Mouse (Mus musculus) midbrain, embryonic 11.5 days (tissue): Measurements from ENCODE around the gene Aifm2. TPM values are rescaled to one million over a fixed set of nuclear protein-coding genes. Genes with fewer than 3 reads are reported as not detected.
A peak's percentile ranks its signal among the peaks of the same experiment; 100 is the strongest.

Experiments
- ATAC-seq: fragments of 200-750 bp; cut with Nextera tagmentation; 2 replicates; pipeline ENCODE4 v1.8.0; 2017; ENCODE audit warnings: moderate TSS enrichment, moderate library complexity; ENCODE audit not compliant: low FRiP score
- DNase-seq: peaks from one replicate; pipeline ENCODE4 v3.0.0; 2015; ENCODE audit warnings: low spot score; ENCODE audit errors: missing footprints
- H3K27ac ChIP-seq: fragments of 300-500 bp; sonication (generic); 2 replicates; pipeline ENCODE4 v1.5.1; 2014; ENCODE audit warnings: low read depth, low read length
- H3K27me3 ChIP-seq: fragments of 300-500 bp; sonication (generic); 2 replicates; pipeline ENCODE4 v1.6.1; 2014; ENCODE audit warnings: mild to moderate bottlenecking, low read length, moderate library complexity, mixed read lengths; ENCODE audit not compliant: control insufficient read depth, insufficient read depth
- H3K36me3 ChIP-seq: fragments of 300-500 bp; sonication (generic); 2 replicates; pipeline ENCODE4 v1.6.1; 2014; ENCODE audit warnings: mild to moderate bottlenecking, low read length, moderate library complexity, mixed read lengths; ENCODE audit not compliant: control insufficient read depth, insufficient read depth
- H3K4me1 ChIP-seq: fragments of 300-500 bp; sonication (generic); 2 replicates; pipeline ENCODE4 v1.6.1; 2014; ENCODE audit warnings: low read length; ENCODE audit not compliant: control insufficient read depth, insufficient read depth
- H3K4me2 ChIP-seq: fragments of 300-500 bp; sonication (generic); 2 replicates; pipeline ENCODE4 v1.6.1; 2014; ENCODE audit warnings: mild to moderate bottlenecking, moderate library complexity
- H3K4me3 ChIP-seq: fragments of 300-500 bp; sonication (generic); 2 replicates; pipeline ENCODE4 v1.5.1; 2014; ENCODE audit warnings: low read depth, low read length
- H3K9ac ChIP-seq: fragments of 300-500 bp; sonication (generic); 2 replicates; pipeline ENCODE4 v1.6.1; 2014; ENCODE audit warnings: low read length
- H3K9me3 ChIP-seq: fragments of 300-500 bp; sonication (generic); 2 replicates; pipeline ENCODE4 v1.6.1; 2016; ENCODE audit warnings: low read length; ENCODE audit not compliant: control insufficient read depth
- WGBS: fragments of 180-500 bp; shearing (Covaris S2); extraction: QIAGEN DNeasy Blood & Tissue Kit; methylation state at CpG from one replicate; pipeline ENCODE4 v1.1.7; 2014; 5-methylcytosine and 5-hydroxymethylcytosine counted together
- polyA plus RNA-seq: library from polyadenylated mRNA; unstranded; fragments of >200 nt; fragmentation: Nextera tagmentation; extraction: Ambion mirVana; gene quantifications from 2 replicates; pipeline ENCODE4 v1.2.1, GENCODE M21; 2014

Aifm2 gene
- polyA plus RNA-seq, 1 experiment from 2014 or later: 6.3 TPM

DNA sequence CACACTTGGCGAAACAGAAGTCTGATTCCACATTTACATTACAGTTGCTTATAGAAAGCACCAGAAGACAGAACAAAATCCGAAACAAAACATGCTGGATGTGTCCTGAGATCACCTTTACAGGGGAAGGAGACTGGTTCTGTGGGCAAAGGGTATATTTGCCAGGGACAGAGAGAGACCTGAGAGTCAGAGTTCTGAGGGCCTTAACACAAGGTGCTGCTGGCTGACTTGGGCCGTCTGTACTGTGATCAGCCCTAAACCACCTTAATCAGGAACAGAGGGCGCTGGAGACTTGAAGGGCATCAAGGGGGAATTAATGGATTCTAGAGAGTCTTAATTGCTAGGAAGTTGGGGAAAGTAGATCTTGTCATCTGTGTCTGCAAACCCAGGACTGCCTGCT lies 21.5 kb upstream of the Aifm2 start:
- ATAC-seq (no peak), DNase-seq (no peak)
- H3K4me2 ChIP-seq: no peak overlapping the region
- no peaks in the 10 kb centered on the region for H3K9me3 ChIP-seq
- H3K27ac ChIP-seq: no peak overlapping the region
- H3K36me3 ChIP-seq: peaks cover 22% of the 10 kb centered on the region
- 78% methylated on average over 4 of the region's 4 CpGs for WGBS
- H3K27me3 ChIP-seq: no peaks in the 10 kb centered on the region
- H3K4me1 ChIP-seq: peaks cover 11% of the 10 kb centered on the region
- H3K4me3 ChIP-seq: no peak overlapping the region
- no peak overlapping the region for H3K9ac ChIP-seq

DNA sequence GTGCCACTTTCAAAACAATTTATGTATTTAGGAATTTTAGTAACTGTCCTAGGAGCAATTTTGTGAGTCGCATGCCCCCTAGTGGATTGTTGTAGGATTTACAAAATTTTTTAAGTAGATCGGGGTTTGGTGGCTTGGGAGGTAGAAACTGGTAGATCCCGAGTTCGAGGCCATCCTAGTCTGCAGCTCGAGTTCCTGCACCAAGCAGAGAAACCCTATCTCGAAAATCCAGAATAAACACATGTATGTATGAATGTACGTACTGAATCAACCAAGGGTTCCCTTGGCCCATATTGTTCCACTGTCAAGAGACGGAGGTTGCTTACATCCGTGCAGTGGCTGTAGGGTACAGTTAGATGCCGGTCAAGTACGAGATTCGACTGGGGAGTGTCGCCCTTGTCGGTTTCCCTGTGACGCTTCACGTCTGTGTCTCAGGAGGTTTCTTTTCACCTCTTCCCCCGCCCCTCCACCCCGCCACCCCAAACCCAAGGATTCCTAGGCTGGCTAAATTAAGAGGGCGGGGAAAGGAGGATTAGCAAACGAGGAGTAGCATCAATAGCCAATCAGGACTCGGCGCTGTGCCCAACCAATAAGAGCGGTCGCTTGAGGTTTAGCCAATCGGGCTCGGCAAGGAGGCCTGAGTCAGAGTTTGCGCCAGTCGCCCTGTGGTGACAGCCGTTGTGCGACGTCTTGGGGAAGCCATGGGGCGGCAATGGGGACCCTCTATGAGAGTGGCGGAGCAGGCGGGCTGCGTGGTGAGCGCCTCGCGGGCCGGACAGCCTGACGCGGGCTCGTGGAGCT lies 20.0 kb upstream of the Aifm2 start, which contains the start of gene Tysnd1:
Tysnd1 (plus strand) TSS at position 645 of the 801 bp plus-strand sequence.
- Histone ChIP-seq H3K9ac (peak within 1 kb of the TSS; percentile 79), H3K27ac (no peak within 1 kb of the TSS; the same call in 1 of the 2 replicates), H3K9me3 (no peaks in the 10 kb centered on the region), H3K36me3 (peaks cover 15% of the 10 kb centered on the region), H3K4me1 (peaks cover 11% of the 10 kb centered on the region), H3K4me2 (peak within 1 kb of the TSS; percentile 100), H3K4me3 (peak within 1 kb of the TSS; percentile 92), H3K27me3 (no peaks in the 10 kb centered on the region)
- WGBS: 1% methylated on average over 42 of the region's 42 CpGs
- DNase-seq (peak; percentile 98), ATAC-seq (peak; percentile 98)

DNA sequence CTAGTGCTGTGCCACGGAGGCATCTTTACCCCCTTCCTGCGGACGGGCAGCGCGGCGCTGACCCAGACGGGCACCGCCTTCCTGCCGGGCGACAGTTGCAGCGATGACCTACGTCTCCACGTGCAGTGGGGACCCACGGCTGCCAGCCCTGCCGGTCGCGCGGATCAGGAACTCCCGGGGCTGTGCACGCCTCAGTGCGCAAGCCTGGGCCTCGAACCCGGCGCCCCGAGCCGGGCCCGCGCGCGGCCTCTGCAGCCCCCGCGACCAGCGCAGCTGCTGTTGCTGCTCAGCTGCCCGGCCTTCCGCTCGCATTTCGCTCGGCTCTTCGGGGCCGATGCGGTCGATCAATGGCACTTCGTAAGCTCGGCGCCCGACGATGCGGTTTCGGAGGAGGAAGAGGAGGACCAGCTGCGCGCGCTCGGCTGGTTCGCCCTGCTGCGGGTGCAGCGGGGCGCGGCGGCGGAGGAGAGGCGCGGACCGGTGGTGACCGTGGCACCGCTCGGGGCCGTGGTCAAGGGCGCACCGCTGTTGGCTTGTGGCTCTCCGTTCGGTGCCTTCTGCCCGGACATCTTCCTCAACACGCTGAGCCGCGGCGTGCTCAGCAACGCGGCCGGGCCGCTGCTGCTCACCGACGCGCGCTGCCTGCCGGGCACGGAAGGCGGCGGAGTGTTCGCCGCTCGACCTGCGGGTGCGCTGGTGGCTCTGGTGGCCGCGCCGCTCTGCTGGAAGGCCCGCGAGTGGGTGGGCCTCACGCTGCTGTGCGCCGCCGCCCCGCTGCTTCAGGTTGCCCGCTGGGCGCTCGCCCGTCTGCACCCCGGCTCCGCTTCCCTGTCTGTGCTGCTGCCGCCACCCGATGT lies 19.1 kb upstream of the Aifm2 start:
- ATAC-seq: no peak; the same call in none of the 2 replicates
- Histone ChIP-seq H3K9me3 (no peaks in the 10 kb centered on the region), H3K36me3 (peaks cover 8% of the 10 kb centered on the region; the same call in 1 of the 2 replicates), H3K9ac (peak overlapping the region; percentile 79), H3K4me2 (peak overlapping the region; percentile 100), H3K27me3 (no peaks in the 10 kb centered on the region), H3K4me1 (peaks cover 11% of the 10 kb centered on the region), H3K4me3 (peak overlapping the region; percentile 92), H3K27ac (no peak overlapping the region)
- WGBS: under 1% methylated on average over 90 of the region's 111 CpGs
- DNase-seq: no peak

DNA sequence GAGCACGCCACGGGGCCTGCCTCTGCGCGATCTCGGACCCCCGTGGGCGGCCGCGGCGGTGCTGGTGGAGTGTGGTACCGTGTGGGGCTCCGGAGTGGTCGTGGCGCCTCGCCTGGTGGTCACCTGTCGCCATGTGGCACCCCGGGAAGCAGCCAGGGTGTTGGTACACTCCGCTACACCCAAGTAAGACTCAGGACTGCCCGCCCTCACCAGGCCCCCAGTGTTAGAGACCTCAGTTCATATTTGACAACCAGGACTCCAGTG lies 18.6 kb upstream of the Aifm2 start:
- 12% methylated on average over 18 of the region's 19 CpGs for WGBS

DNA sequence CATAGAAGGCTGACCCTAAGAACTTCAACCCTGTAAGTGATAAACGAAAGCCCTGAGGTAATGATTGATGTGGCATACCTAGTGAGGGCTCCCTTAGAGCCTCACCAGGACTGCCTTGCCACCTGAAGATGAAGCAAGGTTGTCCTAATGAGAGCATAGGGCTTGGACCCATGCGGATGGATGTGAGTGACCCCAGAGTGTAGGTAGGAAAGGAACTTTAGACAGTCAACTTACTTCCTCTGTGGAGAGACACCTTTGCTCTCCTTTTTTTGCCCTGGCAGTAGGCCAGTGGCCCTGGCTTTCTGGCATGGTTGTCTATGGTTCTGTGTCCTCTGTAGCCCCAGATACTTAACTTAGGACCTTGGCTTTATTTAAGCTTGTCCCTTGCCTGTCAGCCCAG lies 18.0 kb upstream of the Aifm2 start:
- no peak for DNase-seq
- Histone ChIP-seq H3K4me3 (peak overlapping the region; percentile 92), H3K27me3 (no peaks in the 10 kb centered on the region), H3K27ac (no peak overlapping the region), H3K36me3 (0 out of 2 replicates have a peak, but pooled peaks cover 2% of the 10 kb centered on the region), H3K9ac (no peak overlapping the region), H3K4me1 (peaks cover 11% of the 10 kb centered on the region), H3K9me3 (no peaks in the 10 kb centered on the region), H3K4me2 (peak overlapping the region; percentile 100)
- WGBS: 94% methylated on average over 2 of the region's 2 CpGs
- ATAC-seq: no peak

More for the DNA sequence above, 18.6 kb upstream of the Aifm2 start:
- H3K4me2 ChIP-seq: peak overlapping the region; percentile 100
- no peaks in the 10 kb centered on the region for H3K9me3 ChIP-seq
- H3K4me1 ChIP-seq: peaks cover 11% of the 10 kb centered on the region
- H3K27ac ChIP-seq: no peak overlapping the region
- H3K9ac ChIP-seq: peak overlapping the region; percentile 79
- H3K27me3 ChIP-seq: no peaks in the 10 kb centered on the region
- peak overlapping the region; percentile 92 for H3K4me3 ChIP-seq
- H3K36me3 ChIP-seq: peaks cover 3% of the 10 kb centered on the region; the same call in 1 of the 2 replicates
- DNase-seq (no peak), ATAC-seq (no peak)

DNA sequence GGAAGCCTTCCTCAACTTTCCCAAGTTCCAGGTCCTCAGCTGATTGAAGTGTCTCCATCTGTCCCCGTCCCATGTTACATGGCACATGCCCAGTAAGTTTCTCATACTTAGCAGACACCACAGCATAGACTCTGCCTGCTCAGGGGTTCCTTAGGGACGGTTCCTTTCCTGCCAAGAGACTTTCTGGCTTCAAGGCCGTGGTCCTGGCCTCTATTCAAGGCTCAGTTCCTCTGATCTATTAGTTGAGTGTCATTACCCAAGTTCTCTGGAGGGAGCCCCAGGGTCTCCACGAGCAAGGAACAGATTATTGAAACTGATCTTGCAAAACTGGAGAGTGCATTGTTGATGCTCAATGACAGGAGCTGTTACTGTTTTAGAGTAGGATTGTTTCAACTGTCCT lies 10.4 kb upstream of the Aifm2 start:
- Histone ChIP-seq H3K27ac (no peak overlapping the region), H3K27me3 (no peaks in the 10 kb centered on the region), H3K4me3 (no peak overlapping the region), H3K9ac (no peak overlapping the region), H3K9me3 (no peaks in the 10 kb centered on the region), H3K4me2 (no peak overlapping the region), H3K36me3 (no peaks in the 10 kb centered on the region), H3K4me1 (no peaks in the 10 kb centered on the region)
- no peak for DNase-seq
- WGBS: 85% methylated on average over 4 of the region's 4 CpGs
- ATAC-seq: no peak

DNA sequence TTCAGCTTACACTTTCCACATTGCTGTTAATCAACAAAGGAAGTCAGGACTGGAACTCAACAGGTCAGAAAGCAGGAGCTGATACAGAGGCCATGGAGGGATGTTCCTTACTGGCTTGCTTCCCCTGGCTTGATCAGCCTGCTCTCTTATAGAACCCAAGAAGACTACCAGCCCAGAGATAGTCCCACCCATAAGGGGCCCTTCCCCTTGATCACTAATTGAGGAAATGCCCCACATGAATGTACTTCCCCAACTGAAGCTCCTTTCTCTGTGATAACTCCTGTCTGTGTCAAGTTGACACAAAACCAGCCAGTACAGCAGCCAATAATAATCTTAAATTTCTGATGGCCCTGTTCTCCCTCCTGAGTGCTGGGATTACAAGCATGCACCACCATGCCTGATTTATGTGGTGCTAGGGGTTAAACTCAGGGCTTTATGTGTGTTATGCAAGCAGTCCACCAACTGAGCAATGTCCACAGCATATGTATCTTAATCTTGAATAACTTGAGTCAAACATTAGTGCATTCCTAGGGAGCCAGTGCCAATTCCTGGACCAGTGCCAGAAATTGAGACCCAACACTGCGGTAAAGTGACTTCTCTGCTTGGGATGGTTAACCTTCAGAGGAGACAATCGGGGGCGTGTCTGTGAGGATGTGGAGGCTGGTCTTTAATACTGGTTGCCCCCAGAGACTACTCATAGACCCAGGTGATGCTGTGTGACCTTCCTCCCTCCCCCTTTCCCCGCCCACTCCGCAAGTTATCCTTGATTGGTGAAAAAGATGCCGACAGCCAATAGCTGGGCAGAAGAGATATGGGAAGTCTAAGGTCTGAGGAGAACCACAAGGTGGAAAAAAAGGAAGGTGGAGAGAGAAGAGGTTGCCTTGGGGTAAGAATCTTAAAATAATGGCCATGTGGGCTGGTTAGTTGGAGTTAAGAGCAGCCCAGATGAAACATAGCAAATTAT lies 8.4 kb upstream of the Aifm2 start:
- Histone ChIP-seq H3K9me3 (no peaks in the 10 kb centered on the region), H3K27me3 (no peaks in the 10 kb centered on the region), H3K9ac (no peak overlapping the region), H3K4me3 (no peak overlapping the region), H3K4me1 (no peaks in the 10 kb centered on the region), H3K4me2 (no peak overlapping the region), H3K27ac (no peak overlapping the region), H3K36me3 (no peaks in the 10 kb centered on the region)
- no peak for ATAC-seq
- WGBS: 78% methylated on average over 6 of the region's 6 CpGs
- DNase-seq: no peak

DNA sequence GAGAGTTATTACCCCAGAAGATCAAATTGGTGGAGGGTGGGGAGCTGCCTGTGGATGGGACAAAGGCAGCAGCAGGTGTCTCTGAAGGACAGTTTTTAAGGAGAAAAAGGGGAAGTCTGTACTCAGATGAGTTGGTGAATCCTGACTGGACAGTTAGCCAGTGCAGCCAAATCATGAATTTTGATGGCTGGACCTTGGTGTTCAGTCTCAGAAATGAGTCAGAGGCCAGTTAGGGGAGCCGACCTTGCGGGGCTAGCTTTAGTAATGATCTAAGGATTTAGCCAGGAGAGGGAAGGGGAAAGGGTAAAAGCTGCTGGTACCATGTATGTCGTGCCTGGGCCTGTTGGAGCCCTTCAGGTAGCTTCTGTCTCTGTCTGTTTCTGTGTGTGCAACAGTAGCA lies 1.5 kb upstream of the Aifm2 start:
- DNase-seq (no peak), ATAC-seq (no peak)
- Histone ChIP-seq H3K9me3 (no peaks in the 10 kb centered on the region), H3K4me3 (no peak overlapping the region), H3K4me2 (no peak overlapping the region), H3K4me1 (0 out of 2 replicates have a peak, but pooled peaks cover 3% of the 10 kb centered on the region), H3K9ac (no peak overlapping the region), H3K27me3 (peaks cover 4% of the 10 kb centered on the region), H3K27ac (no peak overlapping the region), H3K36me3 (no peaks in the 10 kb centered on the region)
- WGBS: 73% methylated on average over 3 of the region's 3 CpGs
